Mouse (Mus musculus) kidney, embryonic 16.5 days (tissue): ENCODE results near the gene Ormdl3. TPM values are rescaled to one million over a fixed set of nuclear protein-coding genes. Genes with fewer than 3 reads are reported as not detected.

Source experiments
- ATAC-seq: fragments of 200-750 bp; cut with Nextera tagmentation; 2 replicates; pipeline ENCODE4 v1.8.0; 2017; ENCODE audit warnings: moderate TSS enrichment; ENCODE audit not compliant: low FRiP score, low TSS enrichment
- H3K27ac ChIP-seq: fragments of 300-500 bp; sonication (generic); 2 replicates; pipeline ENCODE4 v1.5.1; 2014; ENCODE audit warnings: low read length
- H3K27me3 ChIP-seq: fragments of 300-500 bp; sonication (generic); 2 replicates; pipeline ENCODE4 v1.6.1; 2014; ENCODE audit warnings: low read length, control low read depth, mixed read lengths; ENCODE audit not compliant: insufficient read depth
- H3K36me3 ChIP-seq: fragments of 300-500 bp; sonication (generic); 2 replicates; pipeline ENCODE4 v1.6.1; 2014; ENCODE audit warnings: low read length, control low read depth, mixed read lengths; ENCODE audit not compliant: insufficient read depth
- H3K4me1 ChIP-seq: fragments of 300-500 bp; sonication (generic); 2 replicates; pipeline ENCODE4 v1.6.1; 2014; ENCODE audit warnings: low read length, control low read depth, mixed read lengths; ENCODE audit not compliant: insufficient read depth
- H3K4me2 ChIP-seq: fragments of 300-500 bp; sonication (generic); replicated peaks from 2 replicates; pipeline ENCODE4 v1.6.1; 2014; ENCODE audit warnings: low read depth, low read length
- H3K4me3 ChIP-seq: fragments of 300-500 bp; sonication (generic); 2 replicates; pipeline ENCODE4 v1.5.1; 2014; ENCODE audit warnings: mild to moderate bottlenecking, low read length
- H3K9ac ChIP-seq: fragments of 300-500 bp; sonication (generic); replicated peaks from 2 replicates; pipeline ENCODE4 v1.6.1; 2014; ENCODE audit warnings: low read length
- H3K9me3 ChIP-seq: fragments of 300-500 bp; sonication (generic); 2 replicates; pipeline ENCODE4 v1.6.1; 2016; ENCODE audit warnings: low read length, control low read depth
- WGBS: fragments of 180-500 bp; shearing (Covaris S2); extraction: QIAGEN DNeasy Blood & Tissue Kit; methylation state at CpG from one replicate; pipeline ENCODE4 v1.1.7; 2014; 5-methylcytosine and 5-hydroxymethylcytosine counted together
- polyA plus RNA-seq: library from polyadenylated mRNA; unstranded; fragments of >200 nt; fragmentation: Nextera tagmentation; extraction: Ambion mirVana; gene quantifications from 2 replicates; pipeline ENCODE4 v1.2.1, GENCODE M21; 2015

Gene Ormdl3
- polyA plus RNA-seq, 1 experiment from 2014 or later = 67.2 TPM

GRCm38 (mm10) chr11:98560942-98561341 is 26.2 kb downstream of the Ormdl3 start:
- no peak overlapping the region for H3K27ac ChIP-seq
- WGBS = 35% methylated on average over 7 of the region's 7 CpGs

GRCm38 (mm10) chr11:98555124-98555700 is 32.0 kb downstream of the Ormdl3 start:
- WGBS = 66% methylated on average over 12 of the region's 12 CpGs
- Histone ChIP-seq H3K4me2 (no peak overlapping the region), H3K9ac (no peak overlapping the region), H3K9me3 (no peaks in the 10 kb centered on the region), H3K4me3 (no peak overlapping the region), H3K4me1 (peaks cover 5% of the 10 kb centered on the region; the same call in 1 of the 2 replicates), H3K27me3 (peaks cover 3% of the 10 kb centered on the region), H3K27ac (no peak overlapping the region), H3K36me3 (no peaks in the 10 kb centered on the region)
- ATAC-seq = no peak

More at GRCm38 (mm10) chr11:98560942-98561341, 26.2 kb downstream of the Ormdl3 start:
- Histone ChIP-seq H3K9me3 (no peaks in the 10 kb centered on the region), H3K4me2 (no peak overlapping the region), H3K27me3 (peaks cover 3% of the 10 kb centered on the region; the same call in 1 of the 2 replicates), H3K4me1 (no peaks in the 10 kb centered on the region), H3K36me3 (no peaks in the 10 kb centered on the region), H3K9ac (no peak overlapping the region), H3K4me3 (no peak overlapping the region)
- ATAC-seq = no peak

DNA sequence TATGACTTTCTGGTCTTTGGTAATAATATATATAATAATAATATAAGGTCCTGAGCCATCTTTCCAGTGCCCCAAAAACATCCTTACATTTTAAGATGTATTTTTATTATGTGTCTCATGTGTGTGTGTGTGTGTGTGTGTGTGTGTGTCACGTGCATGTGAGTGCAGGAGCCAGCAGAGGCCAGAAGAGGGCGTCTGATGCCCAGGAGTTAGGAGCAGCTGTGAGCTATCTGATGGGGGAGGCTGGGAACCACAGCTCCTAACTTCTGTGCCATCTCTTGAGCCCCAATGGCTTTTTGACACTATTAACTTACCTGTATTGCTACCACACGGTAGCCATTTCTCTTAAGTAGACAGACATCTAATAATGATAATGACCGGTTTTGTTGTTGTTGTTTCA is 33.2 kb downstream of the Ormdl3 start:
- Histone ChIP-seq H3K9ac (no peak overlapping the region), H3K36me3 (no peaks in the 10 kb centered on the region), H3K27ac (no peak overlapping the region), H3K27me3 (peaks cover 10% of the 10 kb centered on the region; the same call in 1 of the 2 replicates), H3K4me1 (peaks cover 5% of the 10 kb centered on the region; the same call in 1 of the 2 replicates), H3K4me2 (no peak overlapping the region), H3K4me3 (no peak overlapping the region), H3K9me3 (no peaks in the 10 kb centered on the region)
- 89% methylated on average over 4 of the region's 4 CpGs for WGBS
- ATAC-seq = no peak

DNA sequence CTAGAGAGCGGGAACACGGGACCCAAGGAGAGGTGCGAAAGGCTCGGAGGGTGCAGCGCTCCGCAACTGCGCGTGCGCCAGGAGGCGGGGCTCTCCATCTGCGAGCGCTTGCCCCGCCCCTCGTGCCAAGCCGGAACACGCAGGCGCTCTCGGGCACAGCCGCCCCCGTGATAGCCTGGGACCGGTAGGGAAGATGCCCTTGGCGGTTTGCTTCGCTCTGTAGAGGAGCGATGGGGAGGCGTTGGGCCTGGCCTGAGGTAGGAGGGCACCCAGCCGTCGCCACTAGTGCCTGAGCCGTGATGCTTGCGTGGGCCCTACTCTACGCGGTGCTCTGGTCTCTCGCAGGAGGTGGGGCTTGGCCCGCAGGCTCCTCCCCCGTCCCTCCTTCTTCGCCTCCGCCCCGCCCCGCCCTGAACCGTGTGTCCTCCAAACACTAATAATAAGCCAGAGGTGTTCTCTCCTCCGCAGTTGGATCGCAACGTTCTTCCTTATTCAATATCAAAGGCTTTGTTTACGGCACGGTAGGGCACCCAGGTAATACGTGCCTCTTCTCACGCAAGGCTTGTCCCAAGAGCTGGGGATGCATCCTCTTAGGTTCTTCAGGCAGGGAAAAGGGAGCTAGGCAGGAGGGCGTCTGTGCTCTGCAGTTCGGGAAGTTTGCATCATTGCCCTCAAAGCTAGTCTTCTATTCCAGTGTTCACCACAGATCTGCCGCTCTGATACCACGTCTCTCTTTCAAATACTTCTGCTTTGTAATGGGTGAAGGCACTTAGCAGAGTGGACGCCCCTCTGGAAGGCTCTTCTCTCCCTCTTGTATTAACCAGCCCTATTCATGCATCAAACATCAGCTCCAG is 36.0 kb downstream of the Ormdl3 start, which contains the start of gene Zpbp2:
Gene Zpbp2, plus strand, starts transcription at position 123 of the 854 bp plus-strand sequence.
- Histone ChIP-seq H3K36me3 (no peaks in the 10 kb centered on the region), H3K9me3 (no peaks in the 10 kb centered on the region), H3K4me1 (peaks cover 5% of the 10 kb centered on the region; the same call in 1 of the 2 replicates), H3K4me3 (peak within 1 kb of the TSS; percentile 85), H3K4me2 (peak within 1 kb of the TSS; percentile 86), H3K9ac (peak within 1 kb of the TSS; percentile 82), H3K27ac (peak within 1 kb of the TSS; percentile 83), H3K27me3 (peaks cover 31% of the 10 kb centered on the region)
- WGBS = under 1% methylated on average over 51 of the region's 51 CpGs
- ATAC-seq = peak; percentile 98

DNA sequence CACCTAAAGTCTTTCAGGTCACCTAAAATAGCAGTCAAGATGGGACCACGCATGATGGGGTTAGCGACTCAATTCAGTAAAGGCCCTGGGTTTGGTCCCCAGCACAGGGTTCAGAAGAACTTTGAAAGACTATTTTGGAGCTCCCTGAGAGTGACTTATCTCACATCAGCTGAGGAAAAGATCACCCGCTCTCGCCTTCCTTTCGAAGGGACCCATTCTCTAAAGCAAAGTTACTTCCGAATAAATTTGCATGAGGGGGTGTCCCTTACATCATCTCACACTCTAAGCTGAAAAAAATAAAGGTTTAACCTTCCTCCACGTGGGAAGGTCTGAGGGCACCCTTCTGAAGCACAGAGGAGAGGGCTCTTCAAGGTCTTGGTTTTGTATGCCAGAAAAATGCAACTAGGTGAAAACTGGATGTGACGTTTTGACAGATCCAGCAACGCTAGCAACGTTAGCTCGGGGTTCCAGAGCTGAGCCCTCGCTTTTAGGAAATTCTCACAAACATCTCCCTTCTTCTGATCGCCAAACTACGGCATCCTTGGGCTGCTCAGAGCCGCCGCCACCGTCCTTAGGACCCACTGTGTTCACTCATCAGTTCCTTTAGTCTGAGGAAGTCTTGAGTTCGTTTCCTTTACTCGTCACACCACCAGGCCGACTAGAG is 36.7 kb downstream of the Ormdl3 start:
- WGBS = 18% methylated on average over 20 of the region's 20 CpGs
- Histone ChIP-seq H3K27ac (no peak overlapping the region), H3K4me2 (peak overlapping the region; percentile 86), H3K27me3 (peaks cover 38% of the 10 kb centered on the region), H3K4me1 (peaks cover 5% of the 10 kb centered on the region; the same call in 1 of the 2 replicates), H3K9me3 (no peaks in the 10 kb centered on the region), H3K4me3 (peak overlapping the region; percentile 85), H3K36me3 (no peaks in the 10 kb centered on the region), H3K9ac (peak overlapping the region; percentile 82)
- ATAC-seq = 0 out of 2 replicates have a peak, but pooled peaks have one; percentile 4

- WGBS = 67% methylated on average over 4 of the region's 4 CpGs
- peaks cover 5% of the 10 kb centered on the region; the same call in 1 of the 2 replicates for H3K4me1 ChIP-seq
- peaks cover 40% of the 10 kb centered on the region for H3K27me3 ChIP-seq
- no peak overlapping the region for H3K4me2 ChIP-seq
- H3K9me3 ChIP-seq = no peaks in the 10 kb centered on the region
- H3K36me3 ChIP-seq = no peaks in the 10 kb centered on the region
- H3K9ac ChIP-seq = no peak overlapping the region
- H3K4me3 ChIP-seq = no peak overlapping the region
- ATAC-seq = no peak
- no peak overlapping the region for H3K27ac ChIP-seq
Observed at GRCm38 (mm10) chr11:98549363-98549762, 37.8 kb downstream of the Ormdl3 start.

DNA sequence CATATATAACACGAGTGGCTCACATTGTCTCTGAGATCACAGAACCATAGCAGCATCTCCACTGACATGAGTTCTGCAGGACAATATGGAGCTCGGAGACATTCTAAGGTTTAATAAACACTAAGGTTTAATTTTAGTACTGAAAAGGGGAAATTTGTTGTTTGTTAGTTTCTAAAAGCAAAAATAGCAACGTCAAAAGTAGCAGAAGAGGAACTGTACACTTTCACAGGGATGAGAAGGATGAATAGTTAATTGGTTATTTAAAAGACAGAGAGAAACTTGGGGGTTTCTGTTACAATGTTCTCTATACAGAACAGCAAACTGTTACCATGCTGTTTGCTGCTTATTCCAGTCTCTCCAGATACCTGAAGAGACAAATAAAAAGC is 39.9 kb downstream of the Ormdl3 start:
- Histone ChIP-seq H3K9ac (no peak overlapping the region), H3K36me3 (no peaks in the 10 kb centered on the region), H3K27ac (no peak overlapping the region), H3K27me3 (peaks cover 56% of the 10 kb centered on the region), H3K4me1 (peaks cover 5% of the 10 kb centered on the region; the same call in 1 of the 2 replicates), H3K4me3 (no peak overlapping the region), H3K4me2 (no peak overlapping the region), H3K9me3 (no peaks in the 10 kb centered on the region)
- WGBS = 64% methylated on average over 3 of the region's 3 CpGs
- no peak for ATAC-seq

GRCm38 (mm10) chr11:98546529-98547307 is 40.5 kb downstream of the Ormdl3 start:
- no peak for ATAC-seq
- WGBS = 45% methylated on average over 12 of the region's 12 CpGs
- H3K27ac ChIP-seq = no peak overlapping the region
- peaks cover 62% of the 10 kb centered on the region for H3K27me3 ChIP-seq
- no peak overlapping the region for H3K4me3 ChIP-seq
- no peaks in the 10 kb centered on the region for H3K9me3 ChIP-seq
- no peak overlapping the region for H3K4me2 ChIP-seq
- no peak overlapping the region for H3K9ac ChIP-seq
- no peaks in the 10 kb centered on the region for H3K36me3 ChIP-seq
- peaks cover 4% of the 10 kb centered on the region; the same call in 1 of the 2 replicates for H3K4me1 ChIP-seq

GRCm38 (mm10) chr11:98545711-98546231 is 41.4 kb downstream of the Ormdl3 start, which contains the start of gene Ikzf3:
Gene Ikzf3, minus strand, starts transcription at chr11:98546031.
- Histone ChIP-seq H3K27me3 (peaks cover 65% of the 10 kb centered on the region), H3K27ac (no peak within 1 kb of the TSS), H3K4me1 (no peaks in the 10 kb centered on the region; the same call in 1 of the 2 replicates), H3K4me3 (peak within 1 kb of the TSS; percentile 46), H3K36me3 (no peaks in the 10 kb centered on the region), H3K9me3 (no peaks in the 10 kb centered on the region), H3K9ac (peak within 1 kb of the TSS; percentile 63), H3K4me2 (peak within 1 kb of the TSS; percentile 71)
- WGBS = 1% methylated on average over 58 of the region's 58 CpGs
- ATAC-seq = peak; percentile 46; the same call in 1 of the 2 replicates
